Mouse (Mus musculus): ENCODE measurements at regions not wholly inside any gene's neighbourhood (a gene's known extent, or its start where the extent isn't known, plus 50 kb on each side); places are given as distances from the start of the nearest gene placed in this dataset.
A peak's percentile ranks its signal among the peaks of the same experiment; 100 is the strongest.

- DNase-seq (ENCODE audit: low spot score in 2 of 2) = no peak
These were observed 816.0 kb upstream of the Ctnnd2 start for GRCm38 (mm10) chr15:29356395-29356794.

GRCm38 (mm10) chr15:29399881-29400280 lies 772.5 kb upstream of the Ctnnd2 start:
- DNase-seq (ENCODE audit: low spot score in 2 of 2) = no peak

- no peak for DNase-seq (ENCODE audit: low spot score in 2 of 2)
These were observed 739.2 kb upstream of the Ctnnd2 start for GRCm38 (mm10) chr15:29433033-29433739.

- DNase-seq (ENCODE audit: low spot score in 2 of 2) = no peak
These were observed 734.6 kb upstream of the Ctnnd2 start for GRCm38 (mm10) chr15:29437699-29438326.

- peak; percentile 9 to 25 for DNase-seq (ENCODE audit: low spot score in 2 of 2)
These were observed 724.5 kb upstream of the Ctnnd2 start for GRCm38 (mm10) chr15:29447876-29448275.

- DNase-seq (ENCODE audit: low spot score in 2 of 2) = no peak
These were observed 687.3 kb upstream of the Ctnnd2 start for GRCm38 (mm10) chr15:29485136-29485535.

GRCm38 (mm10) chr15:29529974-29530373 lies 642.4 kb upstream of the Ctnnd2 start:
- peak; percentile 1 to 6 for DNase-seq (ENCODE audit: low spot score in 2 of 2)

GRCm38 (mm10) chr15:29568411-29568810 lies 604.0 kb upstream of the Ctnnd2 start:
- no peak for DNase-seq (ENCODE audit: low spot score in 2 of 2)

All from frontal cortex, postnatal 36 days (tissue).